28 mouse cellular contexts compared by ENCODE assay signal in the genomic region with DNA sequence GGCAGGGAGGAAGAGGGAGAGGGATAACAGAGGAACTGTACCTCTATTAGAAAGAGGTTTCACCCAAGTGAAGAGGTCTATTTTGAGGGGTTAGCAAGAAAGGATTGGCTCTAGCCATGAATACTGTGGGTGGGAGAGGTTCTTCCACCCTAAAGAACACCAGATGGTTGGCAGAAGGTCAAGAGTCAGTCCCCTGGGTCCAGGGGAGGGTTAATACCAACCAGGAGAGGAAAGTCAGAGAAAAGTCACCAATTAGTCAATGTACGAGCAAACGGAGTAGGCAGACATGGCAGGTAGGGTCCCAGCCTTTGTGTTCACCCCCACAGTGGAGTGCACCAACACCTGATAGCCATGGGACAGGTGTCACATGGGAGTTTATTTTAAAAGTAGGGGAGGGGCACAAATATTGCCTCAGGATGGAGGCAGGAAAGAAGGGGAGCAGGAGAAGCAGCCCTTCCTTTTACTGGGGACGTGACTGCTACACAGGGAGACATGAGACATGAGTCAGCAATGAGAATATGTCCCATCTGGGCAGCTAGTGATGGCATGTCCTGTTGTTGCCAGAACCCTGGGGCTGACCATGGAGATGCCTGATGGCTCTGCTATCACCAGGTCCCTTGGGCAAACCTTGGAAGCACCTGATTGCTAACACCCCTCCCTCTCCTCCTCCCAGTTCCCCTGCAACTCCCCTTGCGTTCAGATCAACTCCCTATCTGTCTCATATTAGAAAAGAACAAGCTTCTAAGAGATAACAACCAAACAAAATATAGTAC.
A peak's percentile ranks its signal among the peaks of the same experiment; 100 is the strongest.
DNase-seq lines count a peak whose midpoint lies in the region; ATAC-seq and TF ChIP-seq lines count a peak whose summit lies in the region.
"Had no signal": no experiment of that assay in that cellular context is flagged by ENCODE, and none has a peak within 500 bp of the region (broad histone marks: within the 10 kb centered on the region; RNA-seq: fewer than 3 reads in every experiment).

No protein-coding gene starts in this region.

- TF ChIP-seq EP300 in liver, postnatal 0 days (IDR thresholded peaks at IDR 0.05; ENCODE audit: low read depth), result no peak

- H3K9ac ChIP-seq in liver, postnatal 0 days (replicated peaks), result no peak overlapping the region
- H3K9ac ChIP-seq: forebrain, embryonic 13.5 days; heart, embryonic 13.5 days; hindbrain, embryonic 14.5 days; limb, embryonic 13.5 days had no signal

- H3K4me1 ChIP-seq in liver, postnatal 0 days (ENCODE audit: insufficient read depth), result no peaks in the 10 kb centered on the region
- H3K4me1 ChIP-seq: forebrain, embryonic 13.5 days; limb, embryonic 13.5 days had no signal

- H3K36me3 ChIP-seq in liver, postnatal 0 days (replicated peaks; ENCODE audit: insufficient read depth, low read length), result no peaks in the 10 kb centered on the region
- H3K36me3 ChIP-seq: G1E; heart, embryonic 13.5 days; limb, embryonic 13.5 days had no signal

- H3K4me2 ChIP-seq in liver, postnatal 0 days (ENCODE audit: low read depth, low read length), result no peak overlapping the region
- H3K4me2 ChIP-seq: forebrain, embryonic 13.5 days; heart, embryonic 13.5 days; hindbrain, embryonic 14.5 days; limb, embryonic 13.5 days; liver, embryonic 11.5 days had no signal

- 74% methylated on average over 4 of the region's 4 CpGs for WGBS in liver, postnatal 0 days (ENCODE audit: insufficient replicate concordance)

- H3K27ac ChIP-seq in liver, postnatal 0 days (ENCODE audit: low read depth), result no peak overlapping the region
- H3K27ac ChIP-seq: forebrain, embryonic 13.5 days; heart, adult 2 months; heart, embryonic 13.5 days; hindbrain, embryonic 14.5 days; limb, embryonic 13.5 days; macrophage; stomach, postnatal 0 days had no signal

- H3K27me3 ChIP-seq in liver, postnatal 0 days (ENCODE audit: insufficient read depth, low read length), result no peaks in the 10 kb centered on the region
- H3K27me3 ChIP-seq: forebrain, embryonic 13.5 days; heart, embryonic 13.5 days; limb, embryonic 13.5 days; Patski had no signal

- H3K9me3 ChIP-seq in liver, postnatal 0 days (ENCODE audit: low read length), result no peaks in the 10 kb centered on the region
- H3K9me3 ChIP-seq: G1E had no signal

- H3K4me3 ChIP-seq in liver, postnatal 0 days (ENCODE audit: low read depth, low read length), result no peak overlapping the region
- H3K4me3 ChIP-seq: forebrain, embryonic 13.5 days; heart, adult 2 months; heart, embryonic 13.5 days; limb, embryonic 13.5 days had no signal

- no peak for ATAC-seq in liver, postnatal 0 days
- ATAC-seq: forebrain, embryonic 13.5 days; intestine, postnatal 0 days; Patski had no signal

- peak; percentile 78 for DNase-seq in heart, adult 11 months
- DNase-seq in heart, adult 8-10 months (ENCODE audit: low spot score), result no peak
- peak; percentile 80 for DNase-seq in cerebellum, adult 11 months
- peak; percentile 92 for DNase-seq in cerebellum, adult 9-10 months
- peak; percentile 82 to 84 for DNase-seq in cerebellum, postnatal 36 days
- no peak for DNase-seq in liver, postnatal 0 days
- no peak for DNase-seq in lung, postnatal 10 days
- DNase-seq in right cerebral cortex, postnatal 4 days, result no peak
- DNase-seq: adrenal gland, postnatal 25 days; gastrocnemius, postnatal 36 days; heart, adult 2 months; heart, postnatal 10 days; kidney, adult 9 months; kidney, postnatal 10 days; layer of hippocampus, postnatal 36 days; midbrain, embryonic 14.5 days; thymus, adult 18-20 months; thymus, postnatal 25 days had no signal

- TF ChIP-seq CTCF in liver, postnatal 0 days (IDR thresholded peaks at IDR 0.05; ENCODE audit: low read depth), result no peak

Comparison
In these comparisons a context has a peak if more than half of its experiments do, and no peak if none do; other contexts are left out.
1. DNase-seq: peak in heart, adult 11 months (single experiment), cerebellum, adult 11 months (single experiment), cerebellum, adult 9-10 months (single experiment) and cerebellum, postnatal 36 days (2 of 2); none in heart, adult 8-10 months (single experiment), liver, postnatal 0 days (single experiment), lung, postnatal 10 days (single experiment) and right cerebral cortex, postnatal 4 days (single experiment).